Mouse (Mus musculus) frontal cortex, postnatal 14 days (tissue): ENCODE data around the gene Larp6.

Experiments
- DNase-seq, 2 experiments: peaks; one replicate each; pipeline ENCODE4 v3.0.0; 2022; ENCODE audit warnings: low spot score in 2 of 2

Gene Larp6

GRCm38 (mm10) chr9:60759436-60760007, 46.7 kb downstream of the Larp6 start:
- DNase-seq: no peak

- no peak for DNase-seq
Measured at GRCm38 (mm10) chr9:60765181-60765580, 52.4 kb downstream of the Larp6 start.

- DNase-seq: no peak
Measured at GRCm38 (mm10) chr9:60768393-60768792, 55.6 kb downstream of the Larp6 start.

- DNase-seq: no peak
Measured at GRCm38 (mm10) chr9:60769711-60770111, 56.9 kb downstream of the Larp6 start.

- no peak for DNase-seq
Measured at GRCm38 (mm10) chr9:60773713-60774112, 60.9 kb downstream of the Larp6 start.

- no peak for DNase-seq
Measured at GRCm38 (mm10) chr9:60776899-60777298, 64.1 kb downstream of the Larp6 start.

GRCm38 (mm10) chr9:60782057-60782789, 69.4 kb downstream of the Larp6 start:
- DNase-seq: no peak

GRCm38 (mm10) chr9:60785069-60785468, 72.3 kb downstream of the Larp6 start:
- DNase-seq: no peak

GRCm38 (mm10) chr9:60787517-60788110, 74.8 kb downstream of the Larp6 start:
- no peak for DNase-seq
